Mouse (Mus musculus) MEL (cell line): ENCODE measurements around the gene Rnf213. TPM values are rescaled to one million over a fixed set of nuclear protein-coding genes. Genes with fewer than 3 reads are reported as not detected.

Experiments used
- DNase-seq: peaks from one replicate; pipeline ENCODE4 v3.0.0; 2011; ENCODE audit warnings: low read depth, low spot score
- H3K27ac ChIP-seq: 2 replicates; pipeline ENCODE4 v1.5.1; 2012; ENCODE audit warnings: low read depth, mild to moderate bottlenecking, control low read depth, low read length, moderate library complexity; ENCODE audit not compliant: control insufficient read depth
- H3K27me3 ChIP-seq, 2 experiments: fragments of 150-350 bp in 1 of 2; sonication (generic) in 1 of 2; 2 replicates each; pipeline ENCODE4 v1.6.1; 2012; ENCODE audit warnings: low read length in 2 of 2, mild to moderate bottlenecking in 2 of 2, improper control_type of control experiment in 1 of 2, moderate library complexity in 1 of 2; ENCODE audit not compliant: insufficient read depth in 2 of 2, control insufficient read depth in 1 of 2
- H3K36me3 ChIP-seq, 2 experiments: 2 replicates each; pipeline ENCODE4 v1.6.1; 2012 to 2014; ENCODE audit warnings: low read length in 2 of 2, improper control_type of control experiment in 1 of 2, inconsistent platforms in 1 of 2, mild to moderate bottlenecking in 1 of 2; ENCODE audit not compliant: insufficient read depth in 2 of 2, control insufficient read depth in 1 of 2
- H3K4me1 ChIP-seq, 2 experiments: fragments of 150-350 bp in 1 of 2; sonication (generic) in 1 of 2; 2 replicates each; pipeline ENCODE4 v1.6.1; 2012; ENCODE audit warnings: low read length in 2 of 2, improper control_type of control experiment in 1 of 2, mild to moderate bottlenecking in 1 of 2; ENCODE audit not compliant: insufficient read depth in 2 of 2, control insufficient read depth in 1 of 2
- H3K4me3 ChIP-seq, 2 experiments: fragments of 150-350 bp in 1 of 2; sonication (generic) in 1 of 2; 2 replicates each; pipeline ENCODE4 v1.5.1; 2012; ENCODE audit warnings: low read depth in 2 of 2, low read length in 2 of 2, mild to moderate bottlenecking in 2 of 2, moderate library complexity in 2 of 2, control low read depth in 1 of 2, improper control_type of control experiment in 1 of 2; ENCODE audit not compliant: control insufficient read depth in 1 of 2, insufficient read depth in 1 of 2
- H3K79me2 ChIP-seq: 2 replicates; pipeline ENCODE4 v1.6.1; 2012; ENCODE audit warnings: mild to moderate bottlenecking, low read length, moderate library complexity; ENCODE audit not compliant: control insufficient read depth, poor library complexity, insufficient read depth
- H3K9ac ChIP-seq: 2 replicates; pipeline ENCODE4 v1.6.1; 2012; ENCODE audit warnings: low read depth, mild to moderate bottlenecking, control low read depth, low read length, moderate library complexity; ENCODE audit not compliant: control insufficient read depth, poor library complexity, severe bottlenecking
- H3K9me3 ChIP-seq: fragments of 150-350 bp; sonication (generic); replicated peaks from 2 replicates; pipeline ENCODE4 v1.6.1; 2012; ENCODE audit warnings: mild to moderate bottlenecking, low read length, improper control_type of control experiment, moderate library complexity; ENCODE audit not compliant: insufficient read depth
- BHLHE40 ChIP-seq: IDR thresholded peaks from 2 replicates; pipeline ENCODE4 v1.6.1; 2012; ENCODE audit warnings: low read depth, mild to moderate bottlenecking, inconsistent platforms, low read length, improper control_type of control experiment, borderline replicate concordance
- CHD2 ChIP-seq: IDR thresholded peaks from 2 replicates; pipeline ENCODE4 v1.6.1; 2011; ENCODE audit warnings: low read length, improper control_type of control experiment
- CTCF ChIP-seq, 3 experiments: IDR thresholded peaks in 2 of 3; conservative IDR thresholded peaks in 1 of 3; 2 replicates each; pipeline ENCODE4 v1.5.1; 2011 to 2012; ENCODE audit warnings: low read length in 3 of 3, low read depth in 2 of 3, mild to moderate bottlenecking in 2 of 3, improper control_type of control experiment in 1 of 3, inconsistent platforms in 1 of 3, mixed read lengths in 1 of 3, moderate library complexity in 1 of 3; ENCODE audit not compliant: control insufficient read depth in 1 of 3, insufficient read depth in 1 of 3, poor library complexity in 1 of 3, severe bottlenecking in 1 of 3
- E2F4 ChIP-seq: IDR thresholded peaks from 2 replicates; pipeline ENCODE4 v1.6.1; 2011; ENCODE audit warnings: low read depth, low read length, improper control_type of control experiment, borderline replicate concordance
- ELF1 ChIP-seq: IDR thresholded peaks from 2 replicates; pipeline ENCODE4 v1.6.1; 2014; ENCODE audit warnings: low read depth, mild to moderate bottlenecking, inconsistent platforms, low read length, improper control_type of control experiment, moderate library complexity
- EP300 ChIP-seq, 2 experiments: IDR thresholded peaks; 2 replicates each; pipeline ENCODE4 v1.6.1; 2011; ENCODE audit warnings: improper control_type of control experiment in 2 of 2, low read length in 2 of 2, low read depth in 1 of 2, mild to moderate bottlenecking in 1 of 2
- ETS1 ChIP-seq: IDR thresholded peaks from 2 replicates; pipeline ENCODE4 v1.6.1; 2012; ENCODE audit warnings: low read depth, mild to moderate bottlenecking, inconsistent platforms, low read length, improper control_type of control experiment, moderate library complexity
- HCFC1 ChIP-seq: IDR thresholded peaks from 2 replicates; pipeline ENCODE4 v1.6.1; 2012; ENCODE audit warnings: low read depth, mild to moderate bottlenecking, inconsistent platforms, low read length, improper control_type of control experiment, moderate library complexity
- JUND ChIP-seq: IDR thresholded peaks from 2 replicates; pipeline ENCODE4 v1.6.1; 2011; ENCODE audit warnings: low read depth, mild to moderate bottlenecking, improper control_type of control experiment, low read length
- KAT2A ChIP-seq: conservative IDR thresholded peaks from 2 replicates; pipeline ENCODE4 v1.6.1; 2012; ENCODE audit warnings: low read depth, low read length, improper control_type of control experiment, inconsistent platforms
- MAFK ChIP-seq: IDR thresholded peaks from 2 replicates; pipeline ENCODE4 v1.6.1; 2011; ENCODE audit warnings: low read depth, mild to moderate bottlenecking, low read length, improper control_type of control experiment, borderline replicate concordance
- MAZ ChIP-seq: IDR thresholded peaks from 2 replicates; pipeline ENCODE4 v1.6.1; 2012; ENCODE audit warnings: low read depth, mild to moderate bottlenecking, inconsistent platforms, low read length, improper control_type of control experiment
- MEF2A ChIP-seq: IDR thresholded peaks from 2 replicates; pipeline ENCODE4 v1.6.1; 2014; ENCODE audit warnings: low read depth, mild to moderate bottlenecking, inconsistent platforms, low read length, improper control_type of control experiment; ENCODE audit not compliant: poor library complexity, insufficient replicate concordance, severe bottlenecking; ENCODE audit errors: extremely low read depth
- MXI1 ChIP-seq: IDR thresholded peaks from 2 replicates; pipeline ENCODE4 v1.6.1; 2011; ENCODE audit warnings: mild to moderate bottlenecking, low read depth, low read length, improper control_type of control experiment
- MYB ChIP-seq: IDR thresholded peaks from 2 replicates; pipeline ENCODE4 v1.6.1; 2011; ENCODE audit warnings: mild to moderate bottlenecking, low read depth, low read length, improper control_type of control experiment
- MYC ChIP-seq: IDR thresholded peaks from 2 replicates; pipeline ENCODE4 v1.6.1; 2011; ENCODE audit warnings: low read depth, mild to moderate bottlenecking, low read length, improper control_type of control experiment, moderate library complexity
- NELFE ChIP-seq: IDR thresholded peaks from 2 replicates; pipeline ENCODE4 v1.6.1; 2011; ENCODE audit warnings: low read depth, low read length, improper control_type of control experiment
- NRF1 ChIP-seq: IDR thresholded peaks from 2 replicates; pipeline ENCODE4 v1.6.1; 2014; ENCODE audit warnings: low read depth, mild to moderate bottlenecking, inconsistent platforms, low read length, improper control_type of control experiment, moderate library complexity; ENCODE audit not compliant: poor library complexity, insufficient read depth, severe bottlenecking
- POLR2A ChIP-seq, 2 experiments: IDR thresholded peaks; 2 replicates each; pipeline ENCODE4 v1.6.1; 2011 to 2012; ENCODE audit warnings: low read length in 2 of 2, mild to moderate bottlenecking in 2 of 2, control low read depth in 1 of 2, improper control_type of control experiment in 1 of 2, low read depth in 1 of 2, moderate library complexity in 1 of 2; ENCODE audit not compliant: control insufficient read depth in 1 of 2, insufficient read depth in 1 of 2, poor library complexity in 1 of 2
- POLR2AphosphoS2 ChIP-seq: IDR thresholded peaks from 2 replicates; pipeline ENCODE4 v1.6.1; 2011; ENCODE audit warnings: low read length, improper control_type of control experiment
- POLR2AphosphoS5 ChIP-seq: IDR thresholded peaks from 2 replicates; pipeline ENCODE4 v1.6.1; 2012; ENCODE audit warnings: low read depth, borderline replicate concordance, mild to moderate bottlenecking, inconsistent platforms, low read length, moderate library complexity, mixed read lengths
- RAD21 ChIP-seq: IDR thresholded peaks from 2 replicates; pipeline ENCODE4 v1.6.1; 2011; ENCODE audit warnings: mild to moderate bottlenecking, low read depth, low read length, improper control_type of control experiment
- RCOR1 ChIP-seq: IDR thresholded peaks from 2 replicates; pipeline ENCODE4 v1.6.1; 2012; ENCODE audit warnings: low read depth, mild to moderate bottlenecking, inconsistent platforms, low read length, improper control_type of control experiment
- SMC3 ChIP-seq: IDR thresholded peaks from 2 replicates; pipeline ENCODE4 v1.6.1; 2011; ENCODE audit warnings: low read depth, low read length, improper control_type of control experiment
- USF1 ChIP-seq: IDR thresholded peaks from 2 replicates; pipeline ENCODE4 v1.6.1; 2014; ENCODE audit warnings: low read depth, mild to moderate bottlenecking, inconsistent platforms, low read length, improper control_type of control experiment, moderate library complexity
- USF2 ChIP-seq, 2 experiments: IDR thresholded peaks; 2 replicates each; pipeline ENCODE4 v1.6.1; 2011 to 2012; ENCODE audit warnings: improper control_type of control experiment in 2 of 2, low read length in 2 of 2, borderline replicate concordance in 1 of 2, inconsistent platforms in 1 of 2, low read depth in 1 of 2, mild to moderate bottlenecking in 1 of 2; ENCODE audit not compliant: insufficient read depth in 1 of 2
- ZKSCAN1 ChIP-seq: IDR thresholded peaks from 2 replicates; pipeline ENCODE4 v1.6.1; 2012; ENCODE audit warnings: low read depth, mild to moderate bottlenecking, inconsistent platforms, low read length, improper control_type of control experiment, moderate library complexity
- polyA plus RNA-seq, 2 experiments: library from polyadenylated mRNA; stranded (reverse) in 1 of 2; unstranded in 1 of 2; fragments of >175 nt in 1 of 2; fragments of >200 nt in 1 of 2; gene quantifications; 2 replicates each; pipeline versions ENCODE4 v1.2.1 to v1.2.4; 2012; ENCODE audit warnings: low replicate concordance in 2 of 2, low read depth in 1 of 2; ENCODE audit not compliant: insufficient read length in 2 of 2, insufficient read depth in 1 of 2, missing spikeins in 1 of 2
- total RNA-seq: library from RNA; depleted of rRNA; stranded (reverse); fragments of 300-350 nt; gene quantifications from 2 replicates; pipeline ENCODE4 v1.2.3, GENCODE M21; 2012

Rnf213 gene
- total and polyA plus RNA-seq, 3 experiments = 10.7 to 11.6 TPM; not detected in 1

GRCm38 (mm10) chr11:119407977-119408376 lies 15.1 kb downstream of the Rnf213 start:
- Histone ChIP-seq H3K27ac (no peak overlapping the region), H3K4me1 (no peaks in the 10 kb centered on the region), H3K4me3 (no peak overlapping the region), H3K9ac (no peak overlapping the region), H3K9me3 (no peaks in the 10 kb centered on the region), H3K36me3 (no peaks in the 10 kb centered on the region; a peak in 1 of 4 replicates), H3K79me2 (no peaks in the 10 kb centered on the region), H3K27me3 (no peaks in the 10 kb centered on the region)
- peak; percentile 28 for DNase-seq
- TF ChIP-seq KAT2A (no peak), EP300 (IDR thresholded peaks at IDR 0.05; ENCODE audit: low read depth in 1 of 2, low read length in 2 of 2) (no peak), SMC3 (no peak), CTCF (IDR thresholded peaks at IDR 0.05 in 2 of 3, conservative IDR thresholded peaks at IDR 0.05 in 1 of 3; ENCODE audit: control insufficient read depth in 1 of 3, insufficient read depth in 1 of 3, low read depth in 2 of 3, low read length in 3 of 3, poor library complexity in 1 of 3, severe bottlenecking in 1 of 3) (no peak), MYC (no peak), HCFC1 (no peak), E2F4 (no peak), MAZ (no peak), CHD2 (no peak), MXI1 (no peak), BHLHE40 (no peak), MEF2A (no peak), RCOR1 (no peak), MYB (no peak)

GRCm38 (mm10) chr11:119419327-119420118 lies 26.6 kb downstream of the Rnf213 start:
- Histone ChIP-seq H3K4me3 (no peak overlapping the region), H3K36me3 (no peaks in the 10 kb centered on the region)

More at GRCm38 (mm10) chr11:119419327-119420118, 26.6 kb downstream of the Rnf213 start:
- Histone ChIP-seq H3K27me3 (no peaks in the 10 kb centered on the region), H3K27ac (no peak overlapping the region), H3K9ac (no peak overlapping the region), H3K9me3 (no peaks in the 10 kb centered on the region), H3K79me2 (no peaks in the 10 kb centered on the region), H3K4me1 (no peaks in the 10 kb centered on the region)
- TF ChIP-seq NELFE = no peak
- TF ChIP-seq MAFK = no peak
- no peak for TF ChIP-seq E2F4
- TF ChIP-seq HCFC1 = no peak
- no peak for TF ChIP-seq ETS1
- TF ChIP-seq JUND = no peak
- TF ChIP-seq EP300 (IDR thresholded peaks at IDR 0.05; ENCODE audit: low read depth in 1 of 2, low read length in 2 of 2) = no peak
- no peak for TF ChIP-seq POLR2AphosphoS2
- no peak for TF ChIP-seq RAD21
- no peak for TF ChIP-seq USF1
- TF ChIP-seq MEF2A = no peak
- TF ChIP-seq MYC = no peak
- TF ChIP-seq POLR2AphosphoS5 = no peak
- no peak for TF ChIP-seq NRF1
- no peak for TF ChIP-seq ELF1
- TF ChIP-seq CHD2 = no peak
- TF ChIP-seq USF2 (IDR thresholded peaks at IDR 0.05; ENCODE audit: borderline replicate concordance in 1 of 2, insufficient read depth in 1 of 2, low read depth in 1 of 2, low read length in 2 of 2) = no peak
- TF ChIP-seq POLR2A (IDR thresholded peaks at IDR 0.05; ENCODE audit: control insufficient read depth in 1 of 2, insufficient read depth in 1 of 2, low read depth in 1 of 2, low read length in 2 of 2, poor library complexity in 1 of 2) = no peak
- TF ChIP-seq ZKSCAN1 = no peak
- DNase-seq = no peak
